Mouse (Mus musculus) hindlimb bud, embryonic 11.5 days (tissue): ENCODE data around the gene Gm973.
A peak's percentile ranks its signal among the peaks of the same experiment; 100 is the strongest.
"Not testable (repeated sequence)": the region's sequence is repeated elsewhere in the genome, so short reads cannot be mapped to it uniquely, and the experiment has no call there.

Source experiments
- DNase-seq: peaks from one replicate; pipeline ENCODE4 v3.0.0-alpha.2; 2012; ENCODE audit warnings: low read depth, low spot score; ENCODE audit errors: extremely low spot score

Gm973 gene

GRCm38 (mm10) chr1:59619201-59619600, 103.1 kb downstream of the Gm973 start:
- no peak for DNase-seq

GRCm38 (mm10) chr1:59623325-59624017, 107.4 kb downstream of the Gm973 start:
- peak; percentile 79 for DNase-seq

DNA sequence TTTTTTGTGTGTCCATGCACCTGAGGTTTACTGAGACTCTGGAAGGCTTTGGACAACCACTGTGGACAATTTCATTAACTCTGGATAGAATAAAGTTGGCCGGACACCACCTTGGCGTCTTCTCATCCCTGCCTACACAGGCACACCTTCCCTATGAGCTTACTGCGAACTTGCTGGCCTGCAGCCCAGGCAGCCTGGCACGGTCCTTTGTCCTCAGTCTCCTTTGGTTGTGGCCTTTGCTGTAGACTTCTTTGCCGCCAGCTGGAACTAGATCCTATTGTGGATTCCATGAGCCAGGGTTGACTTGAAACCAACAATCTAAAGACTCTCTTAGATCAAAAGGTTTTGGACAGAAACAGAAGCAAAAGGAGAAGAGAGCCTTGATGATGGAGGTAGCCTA, 109.3 kb downstream of the Gm973 start:
- no peak for DNase-seq

- DNase-seq: no peak
Measured at GRCm38 (mm10) chr1:59629194-59629593, 113.1 kb downstream of the Gm973 start.

- not testable (repeated sequence) for DNase-seq
Measured at GRCm38 (mm10) chr1:59630356-59630755, 114.3 kb downstream of the Gm973 start.

DNA sequence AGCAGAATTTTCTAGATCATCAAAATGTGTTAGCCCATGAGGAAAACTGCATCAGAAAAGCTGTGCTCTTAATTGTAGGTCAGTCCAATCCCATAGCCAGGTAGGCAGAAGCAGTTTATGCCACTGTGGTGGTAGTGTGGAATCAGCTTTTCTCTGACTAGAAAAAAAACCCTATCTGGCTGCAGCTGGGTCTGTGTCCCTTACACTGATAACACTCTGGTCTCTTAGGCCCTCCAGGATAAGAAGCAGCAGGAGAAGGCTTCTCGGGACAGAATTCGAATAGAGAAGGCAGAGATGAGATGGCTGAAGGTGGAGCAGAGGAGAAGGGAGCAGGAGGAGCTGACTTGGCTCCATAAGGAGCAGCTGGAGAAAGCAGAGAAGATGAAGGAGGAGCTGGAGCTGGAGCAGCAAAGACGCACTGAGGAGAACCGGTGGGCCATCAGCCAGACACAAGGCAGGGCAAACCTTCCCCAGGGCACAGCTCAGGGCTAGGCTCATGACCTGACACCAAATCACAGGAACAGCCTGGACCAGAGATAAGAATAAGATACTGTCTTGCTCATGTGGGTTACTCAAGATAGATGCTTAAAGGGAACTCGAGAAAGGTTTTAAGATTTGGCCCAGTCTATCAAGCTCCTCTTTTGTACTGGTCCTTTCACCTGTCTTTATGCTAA, 116.1 kb downstream of the Gm973 start:
- DNase-seq: no peak

DNA sequence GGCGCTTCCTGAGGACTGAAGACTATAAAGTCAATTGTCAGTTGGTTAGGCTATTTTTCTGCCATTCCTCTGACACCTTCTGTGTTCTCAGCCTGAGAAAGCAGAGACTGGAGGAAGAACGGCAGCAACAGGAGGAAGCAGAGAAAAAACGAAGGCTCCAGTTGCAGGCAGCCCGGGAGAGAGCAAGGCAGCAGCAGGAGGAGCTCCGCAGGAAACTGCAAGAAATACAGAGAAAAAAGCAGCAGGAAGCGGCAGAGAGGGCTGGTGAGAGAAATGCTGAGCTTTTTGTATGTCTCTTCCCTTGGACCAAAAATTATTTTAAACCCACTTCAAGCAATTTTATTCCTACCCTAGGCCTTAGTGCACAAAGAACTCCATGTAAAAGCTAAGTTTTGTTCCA, 117.0 kb downstream of the Gm973 start:
- no peak for DNase-seq

GRCm38 (mm10) chr1:59636349-59636748, 120.3 kb downstream of the Gm973 start:
- no peak for DNase-seq

GRCm38 (mm10) chr1:59638371-59638770, 122.3 kb downstream of the Gm973 start:
- no peak for DNase-seq

- DNase-seq: no peak
Measured at GRCm38 (mm10) chr1:59642488-59642887, 126.4 kb downstream of the Gm973 start.

- DNase-seq: not testable (repeated sequence)
Measured at GRCm38 (mm10) chr1:59646502-59646901, 130.4 kb downstream of the Gm973 start.

GRCm38 (mm10) chr1:59651201-59651819, 135.2 kb downstream of the Gm973 start:
- DNase-seq: no peak

DNA sequence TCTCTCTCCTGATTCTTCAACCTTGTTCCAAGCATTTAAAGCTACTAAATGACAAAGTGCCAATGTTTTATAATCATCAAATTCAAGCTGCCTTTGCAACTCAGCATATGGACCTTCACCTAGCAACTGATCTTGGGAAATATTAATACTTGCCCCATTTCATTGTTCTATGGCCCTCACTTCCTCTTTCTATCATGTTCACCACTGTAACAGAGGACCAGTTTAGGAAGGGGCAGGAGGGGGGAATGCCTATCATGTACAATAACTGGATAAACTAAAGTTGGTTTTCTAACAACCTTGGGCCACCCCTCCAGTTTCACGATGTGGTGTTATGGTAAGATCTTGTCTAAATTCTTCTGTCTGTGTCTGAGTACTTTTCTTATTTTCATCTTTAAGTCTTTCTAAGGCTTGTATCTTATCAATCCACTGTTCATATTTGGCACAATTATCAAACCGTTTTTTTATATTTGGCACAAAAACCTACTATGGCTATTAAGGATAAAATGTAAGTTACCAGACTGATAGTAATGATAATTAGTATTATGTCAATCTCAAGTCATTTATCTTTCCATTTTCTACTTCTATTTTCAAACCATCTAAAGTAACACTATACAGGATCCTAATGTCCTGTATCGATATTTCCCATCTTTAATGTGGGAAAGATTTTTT, 137.3 kb downstream of the Gm973 start:
- no peak for DNase-seq

GRCm38 (mm10) chr1:59656244-59657171, 140.4 kb downstream of the Gm973 start:
- DNase-seq: no peak

DNA sequence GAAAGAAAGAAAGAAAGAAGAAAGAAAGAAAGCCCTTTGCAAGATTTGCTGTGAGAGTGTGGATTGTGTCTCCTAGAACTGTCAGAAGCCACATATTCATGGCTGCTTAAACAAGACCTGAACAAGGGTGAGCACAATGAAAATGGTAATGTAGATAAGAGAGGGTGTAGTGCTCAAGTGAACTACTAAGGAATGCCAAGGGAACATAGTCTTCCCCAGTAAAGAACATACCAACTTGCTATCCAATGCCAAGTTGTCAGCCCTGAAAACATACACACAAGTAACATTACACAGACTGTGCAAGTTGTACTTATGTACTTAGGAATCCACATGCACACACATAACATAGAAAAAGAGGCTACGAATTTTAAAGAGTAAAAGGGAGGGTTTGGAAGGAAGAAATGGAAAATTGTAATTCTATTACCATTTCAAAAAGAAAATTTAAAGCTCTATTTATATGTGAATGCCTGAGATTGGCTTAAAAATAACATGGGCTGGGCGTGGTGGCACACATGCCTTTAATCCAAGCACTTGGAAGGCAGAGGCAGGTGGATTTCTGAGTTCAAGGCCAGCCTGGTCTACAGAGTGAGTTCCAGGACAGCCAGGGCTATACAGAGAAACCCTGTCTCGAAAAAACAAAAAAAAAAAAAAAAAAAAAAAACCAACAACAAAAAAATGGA, 147.5 kb downstream of the Gm973 start:
- no peak for DNase-seq

- no peak for DNase-seq
Measured at GRCm38 (mm10) chr1:59668871-59669270, 152.8 kb downstream of the Gm973 start.

GRCm38 (mm10) chr1:59669962-59670630, 154.0 kb downstream of the Gm973 start:
- no peak for DNase-seq

DNA sequence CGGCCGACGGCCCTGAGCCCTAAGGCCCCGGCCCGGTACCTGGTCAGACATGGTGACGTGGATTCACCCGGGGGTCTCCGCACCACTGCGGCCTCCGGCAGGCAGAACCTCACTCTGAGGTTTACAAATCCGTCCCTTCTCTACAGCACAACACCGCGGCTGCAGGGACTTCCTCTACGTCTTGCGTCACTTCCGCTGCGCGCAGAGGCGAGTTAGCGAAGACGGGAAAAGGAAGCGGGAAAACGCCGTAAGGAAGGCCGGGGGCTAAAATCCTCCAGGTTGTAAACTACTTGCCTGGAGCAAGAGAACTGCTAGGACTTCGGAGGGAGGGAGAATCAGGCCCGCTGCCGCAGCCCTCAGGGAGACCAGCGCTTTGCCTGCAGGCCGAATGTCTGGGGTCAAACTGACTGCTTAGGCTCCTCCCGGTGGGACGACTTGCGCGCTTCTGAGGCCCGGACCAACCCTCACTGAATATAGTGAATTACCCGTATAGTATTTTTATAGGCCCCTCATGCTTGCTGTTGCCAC, 154.6 kb downstream of the Gm973 start, which contains the start of gene Sumo1:
Sumo1 (minus strand) TSS at position 194 of the 528 bp plus-strand sequence.
- DNase-seq: peak; percentile 90

GRCm38 (mm10) chr1:59673661-59674060, 157.6 kb downstream of the Gm973 start:
- no peak for DNase-seq
